Mouse (Mus musculus) left cerebral cortex, postnatal 4 days (tissue): ENCODE data around the gene Pcyt2. TPM values are rescaled to one million over a fixed set of nuclear protein-coding genes. Genes with fewer than 3 reads are reported as not detected.
A peak's percentile ranks its signal among the peaks of the same experiment; 100 is the strongest.

ENCODE experiments used
- DNase-seq: peaks from one replicate; pipeline ENCODE4 v3.0.0-alpha.2; 2022
- intact Hi-C: fragments of 180-260 bp; cut with DNase I; formaldehyde crosslinking; loops from one replicate; pipeline ENCODE4 v1.15.1; 2025
- total RNA-seq, 2 experiments: library from RNA; stranded (reverse); gene quantifications; 2 replicates each; pipeline ENCODE4 v1.2.3; 2021

Gene Pcyt2
- total RNA-seq, 2 experiments from 2014 or later: 144 to 168 TPM

- intact Hi-C loops: no loop called here
Observed at GRCm38 (mm10) chr11:120633520-120634343, 16.0 kb upstream of the Pcyt2 start, which contains the start of gene Mafg. TSS of gene Mafg (minus strand) at chr11:120633600.

DNA sequence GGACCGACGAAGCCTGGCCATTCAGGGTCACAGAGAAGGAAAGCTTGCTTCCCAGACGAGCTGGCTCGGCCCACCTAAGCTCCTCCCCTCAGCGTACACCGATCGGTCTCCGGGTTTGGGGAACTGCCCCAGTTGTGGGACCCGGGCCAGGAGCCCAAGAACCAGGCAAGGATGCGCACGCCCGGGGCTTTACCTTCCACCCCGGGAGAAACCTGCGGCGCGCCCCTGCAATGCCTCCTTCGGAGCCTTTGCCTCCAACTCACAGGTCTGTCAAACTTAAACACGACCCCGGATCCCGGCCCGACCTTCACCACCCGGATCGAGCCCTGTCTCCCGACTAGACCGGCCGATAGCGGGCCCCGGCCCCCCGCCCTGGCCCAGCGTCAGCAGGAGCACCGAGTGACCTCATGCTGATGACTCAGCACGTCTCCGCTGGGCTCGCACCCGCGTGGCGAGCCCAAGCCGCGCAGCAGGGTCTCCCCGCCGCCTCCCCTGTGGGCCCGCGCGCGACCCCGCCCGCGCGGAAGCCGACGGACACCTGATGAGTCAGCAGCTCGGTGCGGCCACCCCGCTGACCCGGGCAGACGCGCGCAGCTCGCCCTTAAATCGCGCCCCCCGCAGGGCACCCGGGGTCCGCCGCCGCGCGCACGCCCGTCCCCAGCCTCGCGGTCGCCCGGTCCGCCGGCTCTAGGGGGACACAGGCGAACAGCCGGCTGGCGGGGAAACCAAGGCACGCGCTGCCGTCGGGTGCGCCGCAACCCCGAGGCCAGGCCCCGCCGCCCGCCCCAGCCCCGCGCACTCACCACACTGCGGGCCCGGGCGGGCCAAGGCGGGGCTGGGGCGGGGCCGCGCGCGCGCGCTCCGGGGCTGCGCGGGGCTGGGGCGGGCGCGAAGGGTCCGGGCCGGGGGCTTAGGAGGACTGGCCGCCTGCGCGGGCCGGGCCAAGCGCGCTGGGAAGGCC lies 15.1 kb upstream of the Pcyt2 start:
- peak; percentile 52 for DNase-seq
- intact Hi-C loops: no loop called here

More at GRCm38 (mm10) chr11:120633520-120634343, 16.0 kb upstream of the Pcyt2 start, which contains the start of gene Mafg:
- DNase-seq: peak; percentile 94

GRCm38 (mm10) chr11:120631726-120632448 lies 14.2 kb upstream of the Pcyt2 start:
- DNase-seq: no peak
- intact Hi-C loops: no loop called here

GRCm38 (mm10) chr11:120630881-120631725 lies 13.4 kb upstream of the Pcyt2 start:
- intact Hi-C loops: no loop called here

GRCm38 (mm10) chr11:120630401-120630871 lies 12.7 kb upstream of the Pcyt2 start:
- DNase-seq: no peak
- intact Hi-C loops: no loop called here

More at GRCm38 (mm10) chr11:120630881-120631725, 13.4 kb upstream of the Pcyt2 start:
- DNase-seq: no peak

DNA sequence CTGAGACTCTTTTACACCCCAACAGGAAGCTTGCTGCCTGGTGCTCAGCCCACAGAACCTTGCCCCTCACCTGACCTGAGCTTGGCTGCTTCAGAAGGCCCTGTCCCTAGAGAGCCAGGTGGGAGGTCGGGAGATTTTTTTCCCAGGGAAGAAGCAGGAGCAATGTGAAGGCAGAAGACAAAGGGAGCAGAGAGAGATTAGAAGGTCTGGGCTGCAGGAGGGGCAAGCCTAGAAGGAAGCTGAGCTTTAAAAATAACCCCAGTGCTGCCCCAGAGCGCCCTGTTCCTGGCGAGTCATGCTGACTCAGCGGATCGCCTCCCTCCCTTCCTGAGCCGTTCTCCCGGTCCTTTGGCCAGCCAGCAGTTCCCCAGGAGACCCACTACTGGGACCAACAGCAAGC lies 12.2 kb upstream of the Pcyt2 start:
- intact Hi-C loops: loop anchor here (10.0 kb wide), 1 partner anchor 85 kb away; the partner anchor contains the start of genes Cenpx and Lrrc45
- no peak for DNase-seq

DNA sequence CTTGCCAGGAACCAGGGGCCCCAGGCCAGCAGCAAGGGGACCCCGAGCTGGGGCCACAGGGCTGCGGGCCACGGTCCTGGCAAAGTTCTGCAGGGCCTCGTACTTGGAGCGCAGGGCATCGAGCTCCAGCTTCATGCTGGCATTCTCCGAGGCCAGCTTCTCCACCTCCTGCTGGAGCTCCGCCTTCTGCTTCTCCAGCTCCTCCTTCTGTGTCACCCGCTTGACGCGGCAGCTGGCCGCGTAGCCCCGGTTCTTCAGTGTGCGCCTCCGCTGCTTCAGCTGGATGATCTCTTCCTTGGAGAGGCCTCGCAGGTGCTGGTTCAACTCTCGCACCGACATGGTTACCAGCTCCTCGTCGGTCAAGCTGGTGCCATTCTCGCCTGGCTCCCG lies 11.6 kb upstream of the Pcyt2 start:
- intact Hi-C loops: loop anchor here (10.0 kb wide), 1 partner anchor 85 kb away; the partner anchor contains the start of genes Cenpx and Lrrc45
- no peak for DNase-seq

GRCm38 (mm10) chr11:120628601-120629340 lies 11.0 kb upstream of the Pcyt2 start:
- no peak for DNase-seq
- intact Hi-C loops: loop anchor here (10.0 kb wide), 1 partner anchor 86 kb away; the partner anchor contains the start of genes Cenpx and Lrrc45

DNA sequence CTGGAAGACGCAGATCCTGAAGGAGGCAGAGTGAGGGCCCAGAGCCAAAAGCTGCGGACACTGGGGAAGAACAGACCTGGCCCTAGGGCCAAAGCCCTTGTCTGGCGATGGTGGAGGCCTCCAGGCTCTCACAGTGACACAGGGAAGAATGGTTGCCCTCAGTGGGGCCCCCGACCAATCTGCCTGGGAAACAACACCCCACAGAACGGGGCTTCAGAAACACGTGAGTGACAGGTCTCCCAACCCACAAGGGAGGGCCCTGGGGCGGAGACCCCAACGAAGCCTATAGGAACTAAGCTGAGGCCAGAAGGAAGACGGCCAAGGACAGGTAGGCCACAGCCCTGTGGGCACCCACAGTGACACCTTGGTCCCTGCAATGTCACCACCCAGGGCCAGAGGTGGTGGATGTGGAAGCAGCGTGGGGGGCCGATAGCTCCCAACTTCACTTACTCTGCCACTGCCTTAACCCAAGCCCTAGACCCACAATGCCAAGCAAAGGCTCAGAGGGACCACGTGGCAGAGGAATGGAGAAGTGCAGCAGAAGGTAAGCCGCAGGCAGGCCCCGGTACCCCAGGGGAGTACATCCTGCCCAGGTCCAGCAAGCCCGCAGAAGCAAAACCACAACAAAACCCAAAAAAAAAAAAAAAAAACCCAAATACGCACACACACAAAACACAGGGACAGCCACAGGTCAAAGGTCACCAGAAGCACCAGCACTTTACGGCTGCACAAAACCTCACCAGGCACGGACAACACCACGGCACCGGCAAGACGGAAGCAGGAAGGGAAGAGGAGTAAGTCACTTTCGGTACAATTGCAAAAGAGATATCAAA lies 9.9 kb upstream of the Pcyt2 start:
- no peak for DNase-seq

GRCm38 (mm10) chr11:120626785-120627467 lies 9.2 kb upstream of the Pcyt2 start:
- intact Hi-C loops: loop anchor here (10.0 kb wide), 1 partner anchor 88 kb away; the partner anchor contains the start of genes Cenpx and Lrrc45
- no peak for DNase-seq

More for the DNA sequence above, 9.9 kb upstream of the Pcyt2 start:
- intact Hi-C loops: loop anchor here (10.0 kb wide), 1 partner anchor 87 kb away; the partner anchor contains the start of genes Cenpx and Lrrc45

GRCm38 (mm10) chr11:120625152-120625775 lies 7.5 kb upstream of the Pcyt2 start, which contains the start of gene Sirt7:
TSS of gene Sirt7 (minus strand) at chr11:120625240.
- DNase-seq: no peak
- intact Hi-C loops: loop anchor here (10.0 kb wide), 1 partner anchor 90 kb away; the partner anchor contains the start of genes Cenpx and Lrrc45

- intact Hi-C loops: loop anchor here (10.0 kb wide), 1 partner anchor 90 kb away; the partner anchor contains the start of genes Cenpx and Lrrc45
- peak; percentile 87 for DNase-seq
Observed at GRCm38 (mm10) chr11:120624680-120625111, 7.0 kb upstream of the Pcyt2 start.

- intact Hi-C loops: loop anchor here (10.0 kb wide), 1 partner anchor 91 kb away; the partner anchor contains the start of genes Cenpx and Lrrc45
- peak; percentile 69 for DNase-seq
Observed at GRCm38 (mm10) chr11:120623961-120624679, 6.4 kb upstream of the Pcyt2 start.

DNA sequence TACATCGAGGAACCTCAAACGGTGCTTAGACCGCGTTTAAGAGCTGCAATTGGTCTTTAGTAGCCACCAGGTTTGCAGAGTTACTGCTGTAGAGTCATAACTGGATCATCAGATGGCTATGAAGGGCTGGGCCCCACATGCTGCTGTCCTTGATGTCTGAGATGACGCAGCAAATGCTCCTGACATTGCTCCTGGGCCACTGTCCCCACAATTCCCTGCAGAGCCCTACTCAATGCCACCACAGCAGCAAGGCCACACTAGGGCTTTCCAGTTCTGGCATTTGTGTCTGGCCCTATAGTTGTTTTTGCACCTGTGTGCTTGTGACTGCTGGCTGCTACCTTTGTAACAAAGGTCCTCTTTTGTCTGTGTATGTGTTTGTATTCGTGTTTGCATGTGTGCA lies 5.1 kb upstream of the Pcyt2 start:
- no peak for DNase-seq
- intact Hi-C loops: loop anchor here (10.0 kb wide), 1 partner anchor 92 kb away; the partner anchor contains the start of genes Cenpx and Lrrc45

GRCm38 (mm10) chr11:120620195-120620594 lies 2.5 kb upstream of the Pcyt2 start:
- intact Hi-C loops: loop anchor here (10.0 kb wide), 1 partner anchor 95 kb away; the partner anchor contains the start of genes Cenpx and Lrrc45

More at GRCm38 (mm10) chr11:120620195-120620594, 2.5 kb upstream of the Pcyt2 start:
- DNase-seq: no peak
